Mouse (Mus musculus) retina, postnatal 1 day (tissue): ENCODE measurements at regions not wholly inside any gene's neighbourhood (a gene's known extent, or its start where the extent isn't known, plus 50 kb on each side); places are given as distances from the start of the nearest gene placed in this dataset.

Experiments
- DNase-seq: peaks from one replicate; pipeline ENCODE4 v3.0.0-alpha.2; 2012

DNA sequence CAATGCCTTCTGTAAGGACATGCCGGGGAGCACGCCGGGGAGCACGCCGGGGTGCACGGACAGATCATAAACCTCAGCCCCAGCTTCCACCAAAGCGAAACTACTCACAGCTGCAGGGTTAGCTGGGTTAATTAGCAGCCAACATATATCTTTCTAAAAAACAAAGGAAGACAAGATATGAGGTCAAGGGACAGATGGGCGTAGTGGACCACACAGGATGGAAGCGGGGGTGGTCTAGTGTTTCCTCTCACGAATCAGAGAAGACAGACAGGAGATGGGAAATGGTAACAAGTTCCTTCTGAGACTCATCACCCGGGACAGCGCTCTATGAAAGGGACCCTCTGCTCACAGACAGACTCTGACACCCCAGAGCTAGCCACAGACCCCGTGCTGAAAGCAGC, 60.0 kb upstream of the Ajap1 start:
- DNase-seq: peak; percentile 75

- DNase-seq: peak; percentile 48
Measured at GRCm38 (mm10) chr4:153543900-153544648, 61.5 kb upstream of the Ajap1 start.

DNA sequence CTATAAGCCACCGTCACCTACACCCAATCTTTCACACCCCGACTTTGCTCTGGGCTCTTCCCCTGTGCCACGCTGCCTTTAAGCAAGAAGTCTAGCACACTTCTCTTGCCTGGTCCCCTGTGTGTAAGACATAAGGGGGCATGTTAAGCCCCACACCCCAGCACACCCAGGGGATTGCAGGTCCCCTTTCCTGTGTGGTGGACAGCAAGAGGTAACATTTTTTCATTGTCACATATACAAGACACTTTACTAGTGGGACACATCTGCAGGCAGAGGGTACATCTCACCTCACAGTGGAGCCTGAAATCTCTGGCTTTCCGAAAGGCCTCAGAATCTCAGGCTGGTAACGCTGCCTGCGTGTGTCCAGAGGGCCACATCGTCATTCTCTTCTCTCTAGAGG, 64.1 kb upstream of the Ajap1 start:
- DNase-seq: no peak

- no peak for DNase-seq
Measured at GRCm38 (mm10) chr4:153547111-153547510, 64.5 kb upstream of the Ajap1 start.

- no peak for DNase-seq
Measured at GRCm38 (mm10) chr4:153547871-153548270, 65.3 kb upstream of the Ajap1 start.

DNA sequence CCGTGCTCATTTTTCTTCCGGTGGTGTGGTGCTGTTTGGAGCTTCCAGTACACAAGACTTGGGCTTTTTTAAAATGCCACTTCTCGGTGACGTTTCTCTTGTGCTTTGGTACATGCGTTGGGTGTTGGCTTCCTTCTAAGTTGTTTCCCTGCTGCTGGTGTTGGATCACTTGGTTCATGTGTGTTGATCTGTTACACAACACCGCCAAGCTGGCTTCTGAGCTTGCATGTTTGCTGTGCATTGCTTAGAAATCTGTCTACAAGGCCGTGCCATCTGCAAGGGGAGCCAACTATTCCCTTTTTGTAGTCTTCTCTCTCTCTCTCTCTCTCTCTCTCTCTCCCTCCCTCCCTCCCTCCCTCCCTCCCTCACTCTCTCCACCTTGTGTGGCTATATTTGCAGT, 68.7 kb upstream of the Ajap1 start:
- DNase-seq: no peak

- DNase-seq: peak; percentile 30
Measured at GRCm38 (mm10) chr4:153552483-153552882, 69.9 kb upstream of the Ajap1 start.

DNA sequence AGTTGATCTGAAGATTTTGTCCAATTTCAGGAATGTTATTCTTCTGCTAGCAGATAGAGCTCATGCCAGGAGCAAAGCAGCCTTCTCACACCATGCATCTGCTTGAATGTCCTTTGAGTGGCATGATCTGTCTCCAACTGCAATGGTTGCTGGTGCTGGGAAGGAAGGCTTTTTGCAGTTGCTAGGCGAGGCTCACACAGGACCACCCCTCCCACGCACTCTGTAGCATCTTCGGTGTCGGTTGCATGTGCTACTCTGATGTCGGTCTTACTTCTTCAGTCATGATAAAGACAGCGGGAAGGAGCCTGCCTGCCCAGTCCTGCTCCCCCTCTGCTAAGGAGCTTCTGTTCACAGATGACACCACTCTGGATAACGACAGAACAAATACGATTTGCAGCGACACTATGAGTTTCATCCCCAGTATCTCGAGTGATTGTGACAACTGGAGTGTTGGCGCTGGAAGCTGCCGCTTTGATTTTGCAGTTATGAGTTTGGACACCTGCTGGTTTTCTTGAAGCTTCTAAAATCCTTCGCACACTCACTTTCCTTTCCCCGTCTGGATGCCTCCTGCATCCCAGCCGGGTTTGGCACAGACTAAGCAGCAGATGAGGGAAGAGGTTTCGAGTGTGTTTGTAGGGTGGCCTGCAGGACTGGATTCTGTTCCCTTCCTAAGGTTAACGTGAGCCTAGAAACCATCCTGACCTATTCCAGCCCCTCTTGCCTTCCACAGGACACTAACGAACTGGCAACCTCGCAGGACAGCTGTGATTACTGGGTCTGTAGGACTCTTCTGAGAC, 75.4 kb upstream of the Ajap1 start:
- DNase-seq: no peak

DNA sequence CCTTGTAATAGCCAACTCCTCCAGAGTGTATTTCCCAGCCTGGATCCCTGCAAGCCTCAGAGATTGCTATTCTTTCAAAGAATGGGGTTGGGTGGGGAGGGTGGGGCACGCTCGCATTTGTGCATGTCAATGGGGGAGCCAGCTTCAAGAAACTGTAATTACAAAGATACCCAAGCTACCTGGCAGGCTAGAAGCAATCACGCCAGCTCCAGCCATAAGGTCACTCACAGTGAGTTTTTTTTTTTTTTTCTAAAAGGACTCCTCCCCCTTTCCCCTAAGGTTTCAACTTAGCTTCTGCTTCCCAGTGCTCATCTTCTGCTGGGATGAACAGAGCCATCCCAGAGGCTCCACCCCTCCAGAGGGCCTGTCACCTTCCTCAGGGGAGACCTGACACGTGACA, 77.0 kb upstream of the Ajap1 start:
- DNase-seq: no peak

- DNase-seq: no peak
Measured at GRCm38 (mm10) chr4:153560193-153560592, 77.6 kb upstream of the Ajap1 start.

DNA sequence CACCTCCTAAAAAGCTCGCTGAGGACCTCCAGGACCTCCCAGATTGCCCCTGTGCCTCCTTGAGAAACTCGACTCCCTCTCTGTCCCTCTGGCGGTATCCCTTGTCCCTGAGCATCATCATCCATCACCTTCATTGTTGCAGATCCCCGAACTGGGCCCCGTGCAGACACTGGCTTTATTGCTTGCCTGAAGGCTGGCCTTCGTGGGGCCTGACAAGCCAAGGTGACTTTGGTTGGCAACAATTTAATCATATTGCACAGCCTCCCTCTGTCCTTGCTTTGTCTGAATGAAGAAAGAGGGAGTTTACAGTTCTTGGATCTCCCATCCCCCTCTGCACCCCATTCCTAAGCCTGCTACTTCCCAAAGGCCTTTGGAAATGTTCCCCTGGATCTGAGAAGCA, 78.3 kb upstream of the Ajap1 start:
- no peak for DNase-seq

- no peak for DNase-seq
Measured at GRCm38 (mm10) chr4:153561991-153562390, 79.4 kb upstream of the Ajap1 start.

DNA sequence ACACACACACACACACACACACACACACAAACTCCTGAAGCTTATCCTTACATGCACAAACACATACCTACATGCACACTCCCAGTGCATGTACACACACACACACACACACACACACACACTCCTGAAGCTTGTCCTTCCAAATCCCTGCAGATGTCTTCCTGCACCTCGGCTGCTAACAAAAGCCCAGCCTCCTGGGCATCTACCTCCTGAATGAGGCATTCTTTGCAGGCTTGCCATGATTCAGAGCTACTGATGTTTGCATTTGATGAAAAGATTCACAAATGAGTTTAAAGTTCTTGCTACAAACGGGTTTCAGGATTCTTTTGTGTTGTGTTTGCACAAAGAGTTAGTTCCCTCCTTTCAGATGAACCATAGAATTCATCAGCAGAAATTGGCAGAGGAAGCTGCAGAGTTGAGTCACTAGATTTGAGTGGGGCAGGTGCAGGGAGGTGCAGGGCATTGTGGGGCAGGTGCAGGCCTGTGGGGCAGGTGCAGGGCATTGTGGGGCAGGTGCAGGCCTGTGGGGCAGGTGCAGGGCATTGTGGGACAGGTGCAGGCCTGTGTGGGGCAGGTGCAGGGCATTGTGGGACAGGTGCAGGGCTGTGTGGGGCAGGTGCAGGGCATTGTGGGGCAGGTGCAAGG, 84.8 kb upstream of the Ajap1 start:
- no peak for DNase-seq

DNA sequence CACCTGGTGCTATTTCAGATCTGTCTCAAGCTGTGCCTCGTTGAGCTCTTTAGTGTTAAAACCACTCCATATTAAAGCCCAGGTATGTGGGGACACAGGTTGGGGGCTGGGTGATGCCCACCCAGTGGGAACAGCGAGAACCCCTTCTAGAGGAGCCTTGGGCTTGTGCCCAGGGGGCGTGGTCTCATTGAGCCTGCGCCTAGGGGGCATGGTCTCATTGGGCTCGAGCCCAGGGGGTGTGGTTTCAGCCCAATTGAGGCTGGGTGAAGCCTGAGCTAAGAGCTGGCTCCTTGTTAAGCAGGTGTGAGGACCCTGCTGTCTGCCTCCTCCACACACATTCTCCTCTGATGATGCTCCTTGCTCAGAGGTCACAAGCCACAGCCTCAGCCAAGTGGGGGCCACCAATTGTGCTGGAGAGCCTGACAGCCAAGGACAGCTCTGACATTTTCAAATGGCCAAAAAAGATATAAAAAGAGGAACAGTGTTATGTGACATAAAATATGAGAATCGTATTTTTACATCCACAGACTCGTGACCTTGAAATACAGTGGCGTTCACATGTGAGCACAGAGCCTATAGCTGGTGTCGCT, 90.7 kb upstream of the Ajap1 start:
- DNase-seq: peak; percentile 27

DNA sequence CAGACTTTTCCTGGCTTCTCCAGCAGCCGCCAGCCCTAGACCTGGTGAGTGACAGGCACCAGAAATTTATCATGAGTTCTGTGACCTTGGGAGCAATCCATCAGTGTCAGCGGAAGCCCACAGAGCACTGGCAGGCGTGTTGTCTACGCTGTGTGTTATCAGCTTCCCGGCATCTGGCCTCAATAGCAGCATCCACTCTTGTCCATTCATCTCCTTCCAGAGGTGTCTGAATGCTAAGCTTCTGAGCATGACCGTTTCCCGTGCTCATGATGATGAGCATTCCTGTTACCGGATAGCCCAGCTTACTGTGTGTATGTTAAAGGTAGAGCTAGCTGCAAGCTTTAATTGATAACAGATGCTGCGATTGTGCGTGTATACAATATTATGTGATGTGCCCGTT, 110.7 kb upstream of the Ajap1 start:
- DNase-seq: no peak

- peak; percentile 28 for DNase-seq
Measured at GRCm38 (mm10) chr4:153599794-153600370, 117.3 kb upstream of the Ajap1 start.

DNA sequence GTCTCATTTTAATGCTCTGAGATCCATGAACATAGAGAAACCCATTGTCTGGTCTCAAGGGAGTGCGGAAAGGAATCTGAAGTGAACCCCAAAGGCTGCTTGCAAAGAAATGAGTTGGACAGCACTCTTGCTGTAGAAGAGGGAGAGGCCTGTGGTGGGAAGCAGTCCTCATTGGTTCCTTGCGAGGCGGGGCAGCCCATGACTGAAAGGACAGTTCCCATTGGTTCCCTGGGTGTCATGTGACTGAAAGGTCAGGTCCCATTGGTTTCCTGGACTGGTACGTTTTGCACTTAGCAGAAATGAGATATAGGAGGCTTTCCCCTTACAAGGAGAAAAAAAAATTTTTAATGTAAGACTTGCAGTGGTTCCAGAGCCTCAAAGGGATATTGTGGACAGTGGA, 119.9 kb upstream of the Ajap1 start:
- no peak for DNase-seq

DNA sequence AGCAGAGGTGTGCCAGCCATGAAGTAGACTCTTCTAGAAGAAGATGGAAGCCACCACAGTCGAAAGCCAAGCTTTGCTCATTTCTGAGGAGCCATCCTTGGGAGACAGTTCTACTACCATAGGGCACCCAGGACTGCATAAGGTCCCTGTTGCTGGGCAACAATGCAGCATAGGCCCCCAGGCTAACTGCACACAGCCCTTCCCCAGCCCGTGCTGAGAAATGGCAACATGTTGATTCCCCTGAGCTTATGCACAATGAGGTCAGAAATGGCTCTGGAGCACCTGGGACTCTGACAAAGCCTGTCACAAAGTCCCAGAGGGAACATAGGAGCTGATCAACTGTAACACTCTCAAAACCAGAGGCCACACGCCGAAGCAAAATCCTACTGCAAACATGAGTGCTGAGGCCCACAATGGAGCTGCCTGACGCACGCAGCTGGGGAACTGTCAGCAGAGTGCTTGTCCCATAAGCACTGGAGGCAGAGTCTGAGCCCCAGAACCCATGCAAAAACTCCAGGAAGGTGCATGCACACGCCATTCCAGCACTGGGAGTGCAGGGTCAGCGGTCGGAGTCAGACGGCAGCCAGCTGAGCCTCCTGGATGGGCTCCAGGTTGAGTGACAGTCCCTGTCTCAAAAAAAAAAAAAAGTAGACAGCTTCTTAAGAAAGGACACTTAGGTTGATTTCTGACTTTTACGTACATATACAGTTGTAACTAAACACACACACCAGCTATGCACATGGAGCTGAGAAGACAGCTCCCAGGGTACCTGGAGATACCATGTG, 120.6 kb upstream of the Ajap1 start:
- peak; percentile 60 for DNase-seq

DNA sequence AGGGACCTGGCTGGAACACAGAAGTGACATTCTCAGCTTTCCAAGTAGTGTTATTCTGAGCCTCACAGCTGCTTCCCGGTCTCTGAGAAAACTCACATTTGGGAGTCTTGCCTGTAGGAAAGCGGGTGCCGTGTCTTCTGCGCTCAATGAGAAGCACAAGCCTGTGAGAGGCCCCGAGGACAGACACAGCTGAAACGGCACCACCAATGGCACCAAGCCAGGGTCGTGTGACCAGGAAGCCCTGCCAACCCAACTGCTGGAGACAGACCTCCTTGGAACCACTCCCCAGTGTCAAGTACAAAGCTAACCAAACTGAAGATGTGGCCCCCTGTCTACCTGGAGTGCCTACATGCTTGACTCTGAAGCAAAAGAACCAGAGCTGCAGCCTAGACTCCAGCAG, 121.3 kb upstream of the Ajap1 start:
- no peak for DNase-seq

- peak; percentile 41 for DNase-seq
Measured at GRCm38 (mm10) chr4:153604695-153605485, 122.3 kb upstream of the Ajap1 start.

GRCm38 (mm10) chr4:153616058-153616457, 133.4 kb upstream of the Ajap1 start:
- DNase-seq: no peak
